Mouse (Mus musculus): ENCODE measurements around the gene Cdc42bpg. TPM values are rescaled to one million over a fixed set of nuclear protein-coding genes. Genes with fewer than 3 reads are reported as not detected.
A peak's percentile ranks its signal among the peaks of the same experiment; 100 is the strongest.

Gene Cdc42bpg
- polyA plus RNA-seq, 1 experiment from 2014 or later: 0.22 TPM

GRCm38 (mm10) chr19:6339890-6340504 lies 33.7 kb downstream of the Cdc42bpg start:
- H3K9me3 ChIP-seq (replicated peaks): no peaks in the 10 kb centered on the region
- peaks cover 59% of the 10 kb centered on the region for H3K36me3 ChIP-seq (ENCODE audit: poor library complexity, severe bottlenecking)
- no peak overlapping the region for H3K27ac ChIP-seq
- WGBS: 64% methylated on average over 15 of the region's 15 CpGs
- H3K9ac ChIP-seq: no peak overlapping the region
- no peak overlapping the region; the same call in 1 of the 2 replicates for H3K4me2 ChIP-seq
- no peak overlapping the region for H3K4me3 ChIP-seq
- H3K27me3 ChIP-seq: no peaks in the 10 kb centered on the region
- H3K4me1 ChIP-seq: peaks cover 42% of the 10 kb centered on the region
- ATAC-seq: no peak

DNA sequence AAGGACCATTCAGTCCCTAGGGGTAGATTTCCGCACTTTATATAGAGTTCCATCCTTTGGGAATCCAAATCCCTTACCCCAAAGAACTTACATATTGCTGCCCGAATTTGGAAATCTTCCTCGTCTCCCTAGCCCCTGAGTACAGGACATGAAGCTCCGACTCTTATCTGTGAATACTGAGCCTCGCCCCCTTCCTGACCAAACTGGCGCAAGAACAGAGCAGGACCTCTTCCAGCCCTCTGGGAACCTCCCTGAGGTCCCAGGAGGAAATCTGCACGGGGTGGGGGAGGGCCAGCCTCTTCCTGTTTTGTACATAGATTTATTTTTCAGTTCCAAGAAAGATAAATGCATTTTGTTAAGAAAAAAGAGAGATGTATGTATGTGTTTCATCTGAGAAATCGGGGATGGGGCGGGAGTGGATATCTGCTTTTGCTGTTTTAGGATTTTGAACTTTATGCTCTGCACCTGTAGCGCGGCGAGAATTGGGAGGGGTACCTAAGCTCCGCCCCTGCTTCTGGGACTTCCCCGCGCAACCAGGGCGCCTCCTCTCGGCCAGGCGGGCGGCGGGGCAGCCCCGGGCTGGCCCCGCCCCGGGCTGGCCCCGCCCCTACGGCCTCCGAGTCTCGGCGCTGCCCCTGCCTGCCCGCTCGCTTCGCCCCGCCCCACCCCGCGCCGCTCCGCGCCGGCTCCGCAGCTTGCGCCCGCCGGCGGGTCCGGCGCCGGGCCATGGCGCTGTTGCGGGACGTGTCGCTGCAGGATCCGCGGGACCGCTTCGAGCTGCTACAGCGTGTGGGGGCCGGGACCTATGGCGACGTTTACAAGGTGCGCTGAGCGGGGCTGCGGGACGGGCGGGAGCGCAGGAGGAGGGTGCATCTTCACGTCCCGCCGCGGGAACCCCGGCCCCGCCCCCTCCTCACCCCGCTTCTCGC lies 34.5 kb downstream of the Cdc42bpg start, which contains the start of gene Map4k2:
TSS of gene Map4k2 (plus strand) at position 612 of the 929 bp plus-strand sequence.
- Histone ChIP-seq H3K36me3 (ENCODE audit: poor library complexity, severe bottlenecking) (peaks cover 67% of the 10 kb centered on the region), H3K9ac (peak within 1 kb of the TSS; percentile 76), H3K4me3 (peak within 1 kb of the TSS; percentile 59), H3K4me2 (peak within 1 kb of the TSS; percentile 86), H3K4me1 (peaks cover 39% of the 10 kb centered on the region), H3K9me3 (replicated peaks) (no peaks in the 10 kb centered on the region), H3K27me3 (no peaks in the 10 kb centered on the region), H3K27ac (no peak within 1 kb of the TSS)
- peak; percentile 78 for ATAC-seq
- WGBS: 12% methylated on average over 40 of the region's 72 CpGs

DNA sequence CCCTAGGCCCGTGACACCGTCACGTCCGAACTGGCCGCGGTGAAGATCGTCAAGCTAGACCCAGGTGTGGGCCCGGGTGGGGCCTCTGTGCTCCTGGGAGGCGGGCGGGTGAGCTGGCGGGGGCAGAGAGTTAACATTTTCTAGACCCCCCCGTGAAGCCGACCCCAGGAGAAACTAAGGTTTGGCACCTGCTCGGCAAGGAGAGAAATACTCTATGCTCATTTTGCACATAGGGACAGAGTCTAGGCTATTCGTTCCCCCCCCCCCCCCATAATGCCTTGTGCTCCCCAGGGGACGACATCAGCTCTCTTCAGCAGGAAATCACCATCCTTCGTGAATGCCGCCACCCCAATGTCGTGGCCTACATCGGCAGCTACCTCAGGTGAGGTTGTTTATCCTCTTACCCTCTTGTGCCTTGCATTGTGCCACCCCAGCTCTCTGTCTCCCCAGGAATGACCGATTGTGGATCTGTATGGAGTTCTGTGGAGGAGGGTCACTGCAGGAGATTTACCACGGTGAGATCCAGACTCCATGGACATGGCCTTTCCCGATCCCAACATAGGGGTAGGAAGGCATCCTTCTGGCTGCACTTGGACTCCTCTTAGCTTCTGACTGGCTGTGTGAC lies 35.3 kb downstream of the Cdc42bpg start:
- 12% methylated on average over 23 of the region's 23 CpGs for WGBS
- Histone ChIP-seq H3K36me3 (ENCODE audit: poor library complexity, severe bottlenecking) (peaks cover 74% of the 10 kb centered on the region), H3K9ac (peak overlapping the region; percentile 76), H3K4me2 (peak overlapping the region; percentile 86), H3K27ac (no peak overlapping the region), H3K4me1 (peaks cover 32% of the 10 kb centered on the region), H3K27me3 (no peaks in the 10 kb centered on the region), H3K4me3 (peak overlapping the region; percentile 59), H3K9me3 (replicated peaks) (no peaks in the 10 kb centered on the region)
- no peak; the same call in 1 of the 2 replicates for ATAC-seq

GRCm38 (mm10) chr19:6342276-6342933 lies 36.1 kb downstream of the Cdc42bpg start:
- no peaks in the 10 kb centered on the region for H3K27me3 ChIP-seq
- H3K27ac ChIP-seq: no peak overlapping the region; the same call in 1 of the 2 replicates
- 0 out of 2 replicates have a peak overlapping the region, but pooled peaks have one; percentile 86 for H3K4me2 ChIP-seq
- no peaks in the 10 kb centered on the region for H3K9me3 ChIP-seq (replicated peaks)
- ATAC-seq: no peak
- peak overlapping the region; percentile 4; the same call in 1 of the 2 replicates for H3K4me3 ChIP-seq
- peaks cover 74% of the 10 kb centered on the region for H3K36me3 ChIP-seq (ENCODE audit: poor library complexity, severe bottlenecking)
- H3K4me1 ChIP-seq: peaks cover 23% of the 10 kb centered on the region
- no peak overlapping the region for H3K9ac ChIP-seq
- WGBS: 86% methylated on average over 5 of the region's 5 CpGs

- ATAC-seq: no peak
- Histone ChIP-seq H3K9me3 (replicated peaks) (no peaks in the 10 kb centered on the region), H3K4me3 (no peak overlapping the region), H3K27ac (no peak overlapping the region), H3K9ac (no peak overlapping the region), H3K36me3 (ENCODE audit: poor library complexity, severe bottlenecking) (peaks cover 73% of the 10 kb centered on the region), H3K27me3 (no peaks in the 10 kb centered on the region), H3K4me2 (no peak overlapping the region), H3K4me1 (peaks cover 17% of the 10 kb centered on the region)
- 87% methylated on average over 19 of the region's 19 CpGs for WGBS
Observed at GRCm38 (mm10) chr19:6343066-6343925, 37.0 kb downstream of the Cdc42bpg start.

GRCm38 (mm10) chr19:6343996-6344395 lies 37.7 kb downstream of the Cdc42bpg start:
- peaks cover 17% of the 10 kb centered on the region for H3K4me1 ChIP-seq
- H3K27ac ChIP-seq: no peak overlapping the region
- H3K36me3 ChIP-seq (ENCODE audit: poor library complexity, severe bottlenecking): peaks cover 72% of the 10 kb centered on the region
- H3K4me2 ChIP-seq: no peak overlapping the region
- no peak for ATAC-seq
- H3K9me3 ChIP-seq (replicated peaks): no peaks in the 10 kb centered on the region
- H3K4me3 ChIP-seq: no peak overlapping the region
- WGBS: 92% methylated on average over 5 of the region's 5 CpGs
- H3K9ac ChIP-seq: no peak overlapping the region
- no peaks in the 10 kb centered on the region for H3K27me3 ChIP-seq

DNA sequence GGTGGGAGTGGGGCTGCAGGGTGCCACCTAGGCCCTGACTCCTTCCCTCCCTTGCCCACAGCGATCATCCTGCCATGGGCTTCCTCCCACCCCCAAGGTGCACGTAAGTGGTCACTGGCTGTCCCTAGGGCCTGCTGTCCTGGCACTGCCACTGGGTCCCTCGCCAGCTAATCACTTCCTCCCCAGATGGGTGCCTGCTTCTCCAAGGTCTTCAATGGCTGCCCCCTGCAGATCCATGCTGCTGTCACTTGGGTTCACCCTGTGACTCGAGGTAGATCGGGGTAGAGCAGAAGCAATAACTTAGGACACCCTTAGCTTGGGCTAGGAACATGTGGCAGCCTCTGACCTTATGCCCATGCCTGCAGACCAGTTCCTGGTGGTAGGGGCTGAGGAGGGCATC lies 39.8 kb downstream of the Cdc42bpg start:
- WGBS: 95% methylated on average over 5 of the region's 5 CpGs
- Histone ChIP-seq H3K9me3 (replicated peaks) (no peaks in the 10 kb centered on the region), H3K27me3 (no peaks in the 10 kb centered on the region), H3K4me1 (peaks cover 9% of the 10 kb centered on the region), H3K4me3 (no peak overlapping the region), H3K36me3 (ENCODE audit: poor library complexity, severe bottlenecking) (peaks cover 60% of the 10 kb centered on the region), H3K9ac (no peak overlapping the region), H3K27ac (no peak overlapping the region), H3K4me2 (no peak overlapping the region)
- no peak for ATAC-seq

DNA sequence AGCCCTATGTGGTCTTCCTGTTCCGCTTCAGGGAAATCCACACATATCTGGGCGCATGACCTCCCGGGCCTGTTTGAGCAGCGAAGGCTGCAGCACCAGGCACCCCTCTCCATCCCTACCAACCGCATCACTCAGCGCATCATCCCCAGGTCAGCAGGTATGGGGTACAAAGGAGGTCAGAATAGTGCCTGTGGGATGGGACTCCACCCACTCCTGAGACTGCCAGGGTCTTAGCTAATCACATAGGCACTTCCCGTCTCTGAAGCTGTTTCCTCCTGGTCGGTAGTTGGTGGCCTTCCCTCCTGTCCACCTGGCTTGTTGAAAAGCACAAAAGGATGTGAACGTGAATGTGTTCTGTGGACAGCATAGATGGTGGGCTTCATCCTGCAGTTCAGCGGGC lies 40.4 kb downstream of the Cdc42bpg start:
- Histone ChIP-seq H3K27me3 (no peaks in the 10 kb centered on the region), H3K9me3 (replicated peaks) (no peaks in the 10 kb centered on the region), H3K27ac (no peak overlapping the region), H3K9ac (no peak overlapping the region), H3K36me3 (ENCODE audit: poor library complexity, severe bottlenecking) (peaks cover 66% of the 10 kb centered on the region), H3K4me2 (no peak overlapping the region), H3K4me1 (peaks cover 3% of the 10 kb centered on the region; the same call in 1 of the 2 replicates), H3K4me3 (no peak overlapping the region)
- ATAC-seq: no peak
- WGBS: 92% methylated on average over 10 of the region's 10 CpGs

- H3K36me3 ChIP-seq (ENCODE audit: poor library complexity, severe bottlenecking): peaks cover 68% of the 10 kb centered on the region
Observed at GRCm38 (mm10) chr19:6347615-6348014, 41.4 kb downstream of the Cdc42bpg start.

DNA sequence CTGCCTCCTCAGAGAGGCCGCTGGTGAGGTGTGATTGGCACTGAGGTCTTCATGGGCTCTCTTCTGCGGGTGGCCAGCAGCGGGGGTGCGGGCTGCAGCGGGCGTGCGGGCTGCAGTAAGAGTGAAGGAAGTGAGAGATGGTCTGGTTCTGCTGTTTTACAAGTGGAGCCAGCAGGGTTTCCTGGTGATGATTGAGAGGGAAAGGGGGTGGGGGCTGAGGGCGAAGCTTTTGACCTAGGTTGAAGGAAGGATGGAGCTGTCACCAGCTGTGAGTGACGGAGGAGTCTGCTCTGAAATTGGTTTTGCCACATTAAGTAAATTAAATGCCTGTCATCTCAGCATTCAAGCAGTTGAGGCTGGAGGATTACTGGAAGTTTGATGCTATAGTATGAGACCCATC lies 42.5 kb downstream of the Cdc42bpg start:
- H3K4me2 ChIP-seq: no peak overlapping the region
- 84% methylated on average over 9 of the region's 9 CpGs for WGBS
- H3K27me3 ChIP-seq: no peaks in the 10 kb centered on the region
- no peak for ATAC-seq
- H3K9me3 ChIP-seq (replicated peaks): no peaks in the 10 kb centered on the region
- H3K36me3 ChIP-seq (ENCODE audit: poor library complexity, severe bottlenecking): peaks cover 72% of the 10 kb centered on the region
- H3K4me1 ChIP-seq: no peaks in the 10 kb centered on the region; the same call in 1 of the 2 replicates
- H3K27ac ChIP-seq: peak overlapping the region; percentile 21; the same call in 1 of the 2 replicates
- H3K4me3 ChIP-seq: no peak overlapping the region
- H3K9ac ChIP-seq: no peak overlapping the region

More at GRCm38 (mm10) chr19:6347615-6348014, 41.4 kb downstream of the Cdc42bpg start:
- H3K27me3 ChIP-seq: no peaks in the 10 kb centered on the region
- no peaks in the 10 kb centered on the region; the same call in 1 of the 2 replicates for H3K4me1 ChIP-seq
- no peak for ATAC-seq
- no peak overlapping the region for H3K9ac ChIP-seq
- no peak overlapping the region for H3K4me2 ChIP-seq
- no peaks in the 10 kb centered on the region for H3K9me3 ChIP-seq (replicated peaks)
- H3K27ac ChIP-seq: no peak overlapping the region
- 95% methylated on average over 4 of the region's 4 CpGs for WGBS
- H3K4me3 ChIP-seq: no peak overlapping the region
